Mouse (Mus musculus): ENCODE data around the gene Rnf8.

Rnf8 gene

DNA sequence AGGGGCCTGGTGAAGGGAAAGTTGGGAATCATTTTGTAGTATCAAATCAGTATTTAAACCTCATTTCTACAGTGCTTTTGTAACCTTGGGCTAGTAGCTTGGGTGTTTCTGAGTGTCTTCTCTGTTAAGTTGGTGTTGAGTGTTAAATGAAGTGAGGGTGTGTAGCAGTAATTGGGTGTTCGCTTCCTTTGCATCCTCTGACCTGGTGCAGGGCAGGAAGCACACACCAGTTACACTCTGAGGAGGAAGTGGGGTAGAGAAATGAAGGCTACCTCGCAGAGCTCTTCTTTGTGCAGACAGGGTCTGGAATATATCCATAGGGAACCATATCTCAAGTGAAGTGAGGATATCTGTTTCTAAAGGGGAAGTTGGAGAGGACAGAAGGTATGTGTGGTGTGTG is 66.3 kb downstream of the Rnf8 start:
- no peak for DNase-seq (ENCODE audit: low spot score)

DNA sequence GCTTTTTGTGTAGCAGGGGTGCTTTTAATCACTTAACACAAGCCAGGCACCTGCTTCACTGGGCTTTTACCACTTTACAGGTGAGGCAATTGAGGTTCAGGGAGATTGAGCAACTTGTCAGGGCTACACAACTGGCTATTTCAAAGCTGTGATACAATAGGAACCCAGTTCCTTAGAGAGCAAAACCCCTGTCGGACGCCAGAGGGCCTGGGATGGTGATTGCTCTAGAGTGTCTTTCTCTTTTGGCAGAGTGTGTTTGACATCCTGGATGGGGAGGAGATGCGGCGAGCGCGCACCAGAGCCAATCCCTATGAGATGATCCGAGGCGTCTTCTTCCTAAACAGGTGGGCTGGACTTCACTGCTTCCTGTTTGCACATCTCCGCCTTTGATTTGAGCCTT is 67.1 kb downstream of the Rnf8 start:
- no peak for DNase-seq (ENCODE audit: low spot score)

DNA sequence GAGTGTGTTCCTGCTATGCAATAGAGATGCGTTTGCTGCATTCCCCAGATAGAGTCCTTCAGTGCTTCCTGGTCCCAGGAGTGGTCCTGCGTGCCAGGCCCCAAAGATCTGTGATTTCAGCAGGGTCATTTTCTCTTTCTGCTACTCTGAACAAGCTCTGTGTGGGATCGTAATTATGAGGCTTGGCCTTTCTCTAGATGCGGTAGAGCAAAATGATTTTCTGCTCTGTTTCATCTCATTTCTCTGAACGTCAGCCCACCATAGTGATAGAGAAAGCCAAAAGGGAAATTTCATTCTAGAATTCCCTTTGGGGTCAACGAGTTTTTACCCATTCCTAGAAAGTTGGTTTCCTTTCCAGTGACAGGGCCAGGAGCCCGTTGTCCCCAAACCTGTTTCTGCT is 67.7 kb downstream of the Rnf8 start:
- no peak for DNase-seq (ENCODE audit: low spot score)

DNA sequence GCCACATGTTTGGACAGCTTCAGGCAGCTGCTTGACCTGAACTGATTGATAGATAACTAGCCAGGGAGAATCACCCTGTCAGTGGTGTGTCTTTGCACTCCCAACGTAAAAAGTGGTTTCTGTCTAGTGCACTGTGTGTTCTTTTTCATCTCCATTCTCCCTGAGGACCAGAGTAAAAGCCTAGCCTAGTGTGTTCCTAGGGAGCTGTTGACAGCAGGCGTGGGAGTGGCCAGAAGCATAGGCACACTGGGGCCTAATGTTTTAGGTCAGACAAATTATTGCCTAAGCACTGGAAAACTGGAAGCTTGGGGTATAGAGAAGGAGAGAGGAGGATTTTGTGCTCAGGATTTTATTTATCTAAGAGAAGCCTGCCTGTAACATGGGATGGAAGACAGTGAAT is 68.5 kb downstream of the Rnf8 start:
- no peak for DNase-seq (ENCODE audit: low spot score)

DNA sequence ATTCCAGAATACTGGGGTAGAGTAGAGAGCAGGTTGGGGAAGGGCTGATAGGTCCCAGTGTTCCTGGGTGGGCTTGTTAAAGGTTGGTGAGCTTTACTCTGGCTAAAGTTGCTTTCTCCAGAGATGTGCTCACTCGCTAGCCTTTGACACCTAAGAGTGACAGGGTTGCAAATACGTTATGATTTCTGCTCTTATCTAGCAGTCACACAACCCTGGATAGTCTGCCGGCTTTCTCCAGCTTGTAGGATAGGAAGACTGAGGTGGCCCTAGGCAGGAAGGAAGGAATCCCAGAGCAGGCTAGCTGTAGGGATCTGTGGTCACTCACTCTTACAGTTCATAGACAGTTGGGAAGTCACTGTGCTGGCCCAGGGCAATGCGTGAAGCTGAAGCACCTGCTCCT is 69.7 kb downstream of the Rnf8 start:
- no peak for DNase-seq (ENCODE audit: low spot score)

DNA sequence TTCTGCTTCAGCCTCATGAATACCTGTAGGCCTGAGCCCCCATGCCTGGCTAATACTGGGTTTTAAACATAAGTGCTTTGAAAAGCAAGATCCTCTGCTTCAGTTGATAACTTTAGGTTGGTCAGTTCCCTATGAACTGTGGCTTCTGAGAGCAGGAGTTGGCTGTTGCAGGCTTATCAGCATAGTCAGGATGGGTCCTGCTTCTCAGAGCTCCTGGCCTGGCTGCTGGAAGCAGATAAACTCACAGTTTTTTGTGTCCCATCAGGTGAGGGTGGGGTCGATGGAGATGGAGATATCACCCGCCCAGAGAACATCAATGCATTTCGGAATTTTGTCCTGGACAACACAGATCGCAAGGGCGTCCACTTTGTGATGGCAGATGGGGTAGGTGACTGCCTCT is 72.2 kb downstream of the Rnf8 start:
- DNase-seq (ENCODE audit: low spot score) = no peak

DNA sequence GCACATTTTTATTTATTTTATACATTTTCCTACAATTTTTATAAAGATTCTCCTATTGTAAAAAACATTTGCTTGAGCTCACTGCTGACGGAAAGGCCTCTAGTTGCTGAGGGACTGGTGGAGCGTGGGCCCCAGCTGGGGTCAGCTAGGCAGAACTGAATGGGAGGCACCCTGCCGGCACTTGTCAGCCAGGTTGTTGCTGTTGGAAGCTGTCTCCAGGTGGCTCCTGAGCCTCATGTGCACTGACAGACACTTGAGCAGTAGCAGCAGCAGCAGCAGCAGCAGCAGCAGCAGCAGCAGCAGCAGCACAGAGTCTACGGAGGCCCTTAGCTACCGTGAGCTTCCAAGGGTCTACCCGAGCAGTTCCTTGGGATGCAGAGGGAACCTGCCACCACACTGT is 72.8 kb downstream of the Rnf8 start:
- DNase-seq (ENCODE audit: low spot score) = no peak

DNA sequence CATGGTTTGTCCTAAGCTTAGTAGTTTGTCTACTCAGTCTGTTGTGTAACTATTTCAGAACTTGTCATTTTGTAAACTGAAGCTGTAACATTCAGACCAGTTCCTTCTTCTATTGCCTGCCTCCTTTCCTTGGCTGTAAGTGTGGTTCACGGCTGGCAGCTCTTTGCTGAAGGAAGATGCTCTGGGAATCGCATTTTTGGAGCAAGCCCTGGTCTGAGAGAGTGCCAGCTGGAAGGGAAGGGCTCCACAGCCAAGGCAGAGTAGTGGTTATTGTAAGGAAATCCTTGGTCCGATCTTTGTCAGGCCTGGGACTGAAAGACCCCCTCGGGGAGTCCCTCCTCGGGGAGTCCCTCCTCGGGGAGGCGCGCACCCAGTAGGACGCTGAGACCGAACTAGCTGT is 74.0 kb downstream of the Rnf8 start:
- no peak for DNase-seq (ENCODE audit: low spot score)

DNA sequence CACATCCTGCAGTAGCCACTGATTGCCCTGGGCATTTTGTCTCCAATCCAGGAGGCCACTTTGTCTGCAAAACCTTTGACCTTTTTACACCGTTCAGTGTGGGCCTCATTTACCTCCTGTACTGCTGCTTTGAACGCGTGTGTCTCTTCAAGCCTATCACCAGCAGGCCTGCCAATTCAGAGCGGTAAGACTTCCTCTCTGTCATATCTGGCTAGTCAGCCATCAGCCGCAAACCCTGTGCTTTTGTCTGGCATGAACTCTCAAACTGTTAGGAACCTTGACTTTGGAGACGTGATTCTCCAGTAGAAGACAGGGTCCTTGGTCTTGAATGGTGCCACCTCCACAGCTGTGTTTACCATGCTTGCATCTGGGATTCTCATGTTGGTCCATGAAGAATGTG is 75.7 kb downstream of the Rnf8 start:
- no peak for DNase-seq (ENCODE audit: low spot score)

DNA sequence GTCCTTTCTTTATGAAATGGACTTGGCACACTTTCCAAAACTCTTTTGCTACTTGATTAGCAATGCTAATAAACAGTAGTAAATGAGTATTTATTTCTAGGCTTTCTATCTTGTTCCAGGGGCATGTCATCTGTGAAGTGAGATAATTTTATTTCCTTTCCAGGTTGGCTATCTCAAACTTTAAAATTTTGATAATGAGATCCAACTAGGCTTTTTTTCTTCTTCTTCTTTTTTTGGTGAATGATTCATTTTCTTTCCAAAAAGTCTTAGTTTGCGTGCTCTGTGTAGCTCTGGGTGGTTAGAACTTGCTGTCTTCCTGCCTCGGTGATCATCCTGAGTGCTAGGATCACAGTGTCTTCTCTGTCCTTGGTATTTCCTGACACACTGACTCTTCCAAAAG is 78.2 kb downstream of the Rnf8 start:
- DNase-seq (ENCODE audit: low spot score) = no peak

DNA sequence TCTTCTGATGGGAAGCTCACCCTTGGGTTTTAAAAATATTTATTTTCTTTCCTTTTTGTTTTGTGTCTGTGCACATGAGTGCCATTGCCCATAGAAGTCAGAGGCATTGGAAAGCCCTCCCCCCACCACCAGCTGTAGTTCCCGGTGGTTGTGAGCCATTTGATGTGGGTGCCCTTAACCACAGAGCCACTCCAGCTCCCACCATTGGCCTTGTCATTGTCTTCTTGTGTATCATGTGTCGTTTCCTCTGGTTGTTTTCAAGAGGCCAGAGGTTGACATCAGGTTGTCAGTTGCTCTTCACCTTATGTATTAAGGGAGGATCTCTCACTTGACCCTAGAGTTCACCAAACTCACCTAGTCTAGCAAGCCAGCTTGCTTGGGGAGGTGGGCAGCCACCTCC is 79.0 kb downstream of the Rnf8 start:
- DNase-seq (ENCODE audit: low spot score) = no peak

DNA sequence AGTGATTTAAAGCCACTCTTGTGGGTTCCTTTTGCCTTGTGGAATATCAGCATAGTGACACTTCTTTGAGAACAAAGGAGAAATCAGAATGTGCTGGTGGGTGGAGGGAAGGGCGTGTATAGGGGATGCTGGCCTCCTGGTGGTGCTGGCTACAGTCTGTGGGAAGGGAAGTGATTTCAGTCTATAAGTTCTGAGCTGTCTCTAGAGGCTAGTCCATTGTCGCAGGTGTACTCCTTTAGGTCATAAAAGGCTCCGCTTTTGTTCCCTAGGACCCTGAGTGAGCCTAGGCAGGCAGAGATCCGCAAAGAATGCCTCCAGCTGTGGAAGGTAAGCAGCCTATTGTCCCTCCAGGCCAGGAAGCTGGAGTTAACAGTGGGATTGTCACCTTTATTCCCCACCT is 79.9 kb downstream of the Rnf8 start:
- no peak for DNase-seq (ENCODE audit: low spot score)
